Mouse (Mus musculus) cerebellum, postnatal 25 days (tissue): ENCODE results near the gene Gm20481.
"Not testable (repeated sequence)": the region's sequence is repeated elsewhere in the genome, so short reads cannot be mapped to it uniquely, and the experiment has no call there.

Source experiments
- DNase-seq, 2 experiments: peaks; one replicate each; pipeline ENCODE4 v3.0.0; 2021; ENCODE audit warnings: mixed read lengths in 2 of 2

Gm20481 gene

GRCm38 (mm10) chr17:35005902-35006301, 36.2 kb downstream of the Gm20481 start:
- DNase-seq = not testable (repeated sequence)

- peak in 1 of 2 experiments; percentile 4 for DNase-seq
Observed at GRCm38 (mm10) chr17:35007387-35007991, 37.8 kb downstream of the Gm20481 start.

GRCm38 (mm10) chr17:35009586-35009985, 39.9 kb downstream of the Gm20481 start:
- peak; percentile 83 to 87 for DNase-seq

GRCm38 (mm10) chr17:35011440-35011839, 41.7 kb downstream of the Gm20481 start:
- peak; percentile 10 to 17 for DNase-seq

GRCm38 (mm10) chr17:35012430-35012829, 42.7 kb downstream of the Gm20481 start:
- peak in 1 of 2 experiments; percentile 16 for DNase-seq

GRCm38 (mm10) chr17:35013221-35013620, 43.5 kb downstream of the Gm20481 start:
- peak in 1 of 2 experiments; percentile 25 for DNase-seq

- DNase-seq = peak in 1 of 2 experiments; percentile 27
Observed at GRCm38 (mm10) chr17:35015296-35015695, 45.6 kb downstream of the Gm20481 start.

GRCm38 (mm10) chr17:35016376-35016775, 46.7 kb downstream of the Gm20481 start, which contains the start of gene Vwa7:
Vwa7 (plus strand) TSS chr17:35016579.
- peak; percentile 91 to 92 for DNase-seq

GRCm38 (mm10) chr17:35016791-35017705, 47.3 kb downstream of the Gm20481 start:
- DNase-seq = peak in 1 of 2 experiments; percentile 34

GRCm38 (mm10) chr17:35017706-35018030, 48.0 kb downstream of the Gm20481 start:
- peak in 1 of 2 experiments; percentile 44 for DNase-seq

GRCm38 (mm10) chr17:35018171-35018570, 48.5 kb downstream of the Gm20481 start:
- peak in 1 of 2 experiments; percentile 23 for DNase-seq

- DNase-seq = peak in 1 of 2 experiments; percentile 25
Observed at GRCm38 (mm10) chr17:35019894-35020293, 50.2 kb downstream of the Gm20481 start.

- DNase-seq = peak in 1 of 2 experiments; percentile 23
Observed at GRCm38 (mm10) chr17:35020551-35020950, 50.8 kb downstream of the Gm20481 start.

GRCm38 (mm10) chr17:35021163-35021808, 51.6 kb downstream of the Gm20481 start:
- DNase-seq = peak; percentile 92 to 94
